Mouse (Mus musculus): ENCODE measurements around the gene Pcdh19. TPM values are rescaled to one million over a fixed set of nuclear protein-coding genes. Genes with fewer than 3 reads are reported as not detected.

Pcdh19 gene
- polyA plus RNA-seq, 1 experiment from 2014 or later = 0.20 TPM

GRCm38 (mm10) chrX:133690822-133691221, 2.0 kb upstream of the Pcdh19 start:
- no peaks in the 10 kb centered on the region for H3K36me3 ChIP-seq
- no peak overlapping the region for H3K27ac ChIP-seq (ENCODE audit: poor library complexity, severe bottlenecking)
- ATAC-seq (ENCODE audit: insufficient number of reproducible peaks, low FRiP score) = no peak
- H3K4me2 ChIP-seq = peak overlapping the region; percentile 70
- 12% methylated on average over 11 of the region's 11 CpGs for WGBS
- no peaks in the 10 kb centered on the region for H3K9me3 ChIP-seq (replicated peaks)
- peaks cover 38% of the 10 kb centered on the region for H3K27me3 ChIP-seq (replicated peaks)
- H3K9ac ChIP-seq = no peak overlapping the region
- peak overlapping the region; percentile 40 for H3K4me3 ChIP-seq
- H3K4me1 ChIP-seq (replicated peaks) = 0 out of 2 replicates have a peak, but pooled peaks cover 4% of the 10 kb centered on the region

GRCm38 (mm10) chrX:133689576-133690250, 926 bp upstream of the Pcdh19 start:
- ATAC-seq (ENCODE audit: insufficient number of reproducible peaks, low FRiP score) = no peak
- Histone ChIP-seq H3K36me3 (no peaks in the 10 kb centered on the region), H3K9me3 (replicated peaks) (no peaks in the 10 kb centered on the region), H3K27ac (ENCODE audit: poor library complexity, severe bottlenecking) (no peak overlapping the region), H3K9ac (no peak overlapping the region), H3K4me3 (peak overlapping the region; percentile 60), H3K4me1 (replicated peaks) (0 out of 2 replicates have a peak, but pooled peaks cover 4% of the 10 kb centered on the region), H3K27me3 (replicated peaks) (peaks cover 49% of the 10 kb centered on the region), H3K4me2 (peak overlapping the region; percentile 95)
- WGBS = 15% methylated on average over 35 of the region's 35 CpGs

GRCm38 (mm10) chrX:133688156-133688555, 631 bp downstream of the Pcdh19 start:
- H3K27ac ChIP-seq (ENCODE audit: poor library complexity, severe bottlenecking) = no peak overlapping the region
- H3K9me3 ChIP-seq (replicated peaks) = no peaks in the 10 kb centered on the region
- H3K36me3 ChIP-seq = no peaks in the 10 kb centered on the region
- peak overlapping the region; percentile 95 for H3K4me2 ChIP-seq
- no peak for ATAC-seq (ENCODE audit: insufficient number of reproducible peaks, low FRiP score)
- peak overlapping the region; percentile 60 for H3K4me3 ChIP-seq
- peaks cover 55% of the 10 kb centered on the region for H3K27me3 ChIP-seq (replicated peaks)
- 0 out of 2 replicates have a peak overlapping the region, but pooled peaks have one; percentile 7 for H3K9ac ChIP-seq
- 17% methylated on average over 23 of the region's 31 CpGs for WGBS
- H3K4me1 ChIP-seq (replicated peaks) = 0 out of 2 replicates have a peak, but pooled peaks cover 4% of the 10 kb centered on the region

- peaks cover 58% of the 10 kb centered on the region for H3K27me3 ChIP-seq (replicated peaks)
- H3K4me1 ChIP-seq (replicated peaks) = 0 out of 2 replicates have a peak, but pooled peaks cover 4% of the 10 kb centered on the region
- no peaks in the 10 kb centered on the region for H3K9me3 ChIP-seq (replicated peaks)
- H3K4me2 ChIP-seq = peak overlapping the region; percentile 95
- no peaks in the 10 kb centered on the region for H3K36me3 ChIP-seq
- H3K27ac ChIP-seq (ENCODE audit: poor library complexity, severe bottlenecking) = no peak overlapping the region
- H3K9ac ChIP-seq = peak overlapping the region; percentile 30; the same call in 1 of the 2 replicates
- WGBS = 16% methylated on average over 35 of the region's 37 CpGs
- ATAC-seq (ENCODE audit: insufficient number of reproducible peaks, low FRiP score) = 0 out of 2 replicates have a peak, but pooled peaks have one; percentile 40
- H3K4me3 ChIP-seq = peak overlapping the region; percentile 60
Observed at GRCm38 (mm10) chrX:133687666-133688151, 1.1 kb downstream of the Pcdh19 start.

- 0 out of 2 replicates have a peak, but pooled peaks cover 4% of the 10 kb centered on the region for H3K4me1 ChIP-seq (replicated peaks)
- H3K27me3 ChIP-seq (replicated peaks) = peaks cover 64% of the 10 kb centered on the region
- WGBS = 21% methylated on average over 52 of the region's 55 CpGs
Observed at GRCm38 (mm10) chrX:133686533-133687311, 2.1 kb downstream of the Pcdh19 start.

GRCm38 (mm10) chrX:133685572-133685971, 3.2 kb downstream of the Pcdh19 start:
- H3K27ac ChIP-seq (ENCODE audit: poor library complexity, severe bottlenecking) = no peak overlapping the region
- no peak overlapping the region for H3K4me3 ChIP-seq
- no peak for ATAC-seq (ENCODE audit: insufficient number of reproducible peaks, low FRiP score)
- no peak overlapping the region for H3K4me2 ChIP-seq
- H3K9ac ChIP-seq = no peak overlapping the region
- no peaks in the 10 kb centered on the region for H3K36me3 ChIP-seq
- 0 out of 2 replicates have a peak, but pooled peaks cover 4% of the 10 kb centered on the region for H3K4me1 ChIP-seq (replicated peaks)
- 34% methylated on average over 12 of the region's 12 CpGs for WGBS
- H3K9me3 ChIP-seq (replicated peaks) = no peaks in the 10 kb centered on the region
- peaks cover 67% of the 10 kb centered on the region for H3K27me3 ChIP-seq (replicated peaks)

More at GRCm38 (mm10) chrX:133686533-133687311, 2.1 kb downstream of the Pcdh19 start:
- Histone ChIP-seq H3K9me3 (replicated peaks) (no peaks in the 10 kb centered on the region), H3K36me3 (no peaks in the 10 kb centered on the region), H3K4me2 (peak overlapping the region; percentile 95), H3K4me3 (peak overlapping the region; percentile 60), H3K27ac (ENCODE audit: poor library complexity, severe bottlenecking) (no peak overlapping the region), H3K9ac (no peak overlapping the region; the same call in 1 of the 2 replicates)
- ATAC-seq (ENCODE audit: insufficient number of reproducible peaks, low FRiP score) = no peak

- Histone ChIP-seq H3K27me3 (replicated peaks) (peaks cover 62% of the 10 kb centered on the region), H3K4me3 (no peak overlapping the region), H3K36me3 (no peaks in the 10 kb centered on the region), H3K4me1 (replicated peaks) (0 out of 2 replicates have a peak, but pooled peaks cover 4% of the 10 kb centered on the region), H3K27ac (ENCODE audit: poor library complexity, severe bottlenecking) (no peak overlapping the region), H3K4me2 (no peak overlapping the region), H3K9me3 (replicated peaks) (no peaks in the 10 kb centered on the region), H3K9ac (no peak overlapping the region)
- WGBS = 30% methylated on average over 3 of the region's 3 CpGs
- no peak for ATAC-seq (ENCODE audit: insufficient number of reproducible peaks, low FRiP score)
Observed at GRCm38 (mm10) chrX:133683961-133684360, 4.8 kb downstream of the Pcdh19 start.

GRCm38 (mm10) chrX:133675121-133675520, 13.7 kb downstream of the Pcdh19 start:
- Histone ChIP-seq H3K9ac (no peak overlapping the region), H3K9me3 (replicated peaks) (no peaks in the 10 kb centered on the region), H3K4me2 (no peak overlapping the region), H3K27me3 (replicated peaks) (no peaks in the 10 kb centered on the region), H3K36me3 (no peaks in the 10 kb centered on the region), H3K27ac (ENCODE audit: poor library complexity, severe bottlenecking) (no peak overlapping the region), H3K4me3 (no peak overlapping the region), H3K4me1 (replicated peaks) (no peaks in the 10 kb centered on the region)
- ATAC-seq (ENCODE audit: insufficient number of reproducible peaks, low FRiP score) = no peak
- 7% methylated on average over 2 of the region's 2 CpGs for WGBS

- no peaks in the 10 kb centered on the region for H3K9me3 ChIP-seq (replicated peaks)
- no peaks in the 10 kb centered on the region for H3K4me1 ChIP-seq (replicated peaks)
- no peaks in the 10 kb centered on the region for H3K27me3 ChIP-seq (replicated peaks)
- no peak overlapping the region for H3K27ac ChIP-seq (ENCODE audit: poor library complexity, severe bottlenecking)
- no peaks in the 10 kb centered on the region for H3K36me3 ChIP-seq
- no peak overlapping the region for H3K9ac ChIP-seq
- no peak overlapping the region for H3K4me3 ChIP-seq
- H3K4me2 ChIP-seq = no peak overlapping the region
- WGBS = 23% methylated on average over 3 of the region's 3 CpGs
- ATAC-seq (ENCODE audit: insufficient number of reproducible peaks, low FRiP score) = no peak
Observed at GRCm38 (mm10) chrX:133673796-133674195, 15.0 kb downstream of the Pcdh19 start.

- H3K9me3 ChIP-seq (replicated peaks) = no peaks in the 10 kb centered on the region
- H3K9ac ChIP-seq = no peak overlapping the region
- no peaks in the 10 kb centered on the region for H3K4me1 ChIP-seq (replicated peaks)
- no peak for ATAC-seq (ENCODE audit: insufficient number of reproducible peaks, low FRiP score)
- WGBS = 74% methylated on average over 5 of the region's 5 CpGs
- no peaks in the 10 kb centered on the region for H3K36me3 ChIP-seq
- no peak overlapping the region for H3K4me2 ChIP-seq
- no peaks in the 10 kb centered on the region for H3K27me3 ChIP-seq (replicated peaks)
- no peak overlapping the region for H3K27ac ChIP-seq (ENCODE audit: poor library complexity, severe bottlenecking)
- H3K4me3 ChIP-seq = no peak overlapping the region
Observed at GRCm38 (mm10) chrX:133660111-133660510, 28.7 kb downstream of the Pcdh19 start.
